Mouse (Mus musculus) embryonic facial prominence, embryonic 11.5 days (tissue): Measurements from ENCODE around the gene Ep400. TPM values are rescaled to one million over a fixed set of nuclear protein-coding genes. Genes with fewer than 3 reads are reported as not detected.
A peak's percentile ranks its signal among the peaks of the same experiment; 100 is the strongest.

Source experiments
- ATAC-seq: fragments of 200-750 bp; cut with Nextera tagmentation; replicated peaks from 2 replicates; pipeline ENCODE4 v1.8.0; 2017; ENCODE audit warnings: low read depth; ENCODE audit not compliant: insufficient number of reproducible peaks, low FRiP score, low TSS enrichment
- DNase-seq: peaks from one replicate; pipeline ENCODE4 v3.0.0-alpha.2; 2015; ENCODE audit warnings: low spot score
- H3K27ac ChIP-seq: fragments of 300-500 bp; sonication (generic); replicated peaks from 2 replicates; pipeline ENCODE4 v1.5.1; 2014; ENCODE audit warnings: mild to moderate bottlenecking, low read depth, low read length, control low read depth
- H3K27me3 ChIP-seq: fragments of 300-500 bp; sonication (generic); 2 replicates; pipeline ENCODE4 v1.6.1; 2014; ENCODE audit warnings: mild to moderate bottlenecking, low read length, moderate library complexity, mixed read lengths; ENCODE audit not compliant: control insufficient read depth, insufficient read depth
- H3K36me3 ChIP-seq: fragments of 300-500 bp; sonication (generic); replicated peaks from 2 replicates; pipeline ENCODE4 v1.6.1; 2014; ENCODE audit warnings: low read depth, mild to moderate bottlenecking, low read length, moderate library complexity, mixed read lengths; ENCODE audit not compliant: control insufficient read depth, insufficient read depth
- H3K4me1 ChIP-seq: fragments of 300-500 bp; sonication (generic); 2 replicates; pipeline ENCODE4 v1.6.1; 2014; ENCODE audit warnings: low read length, mixed read lengths; ENCODE audit not compliant: control insufficient read depth, insufficient read depth
- H3K4me2 ChIP-seq: fragments of 300-500 bp; sonication (generic); 2 replicates; pipeline ENCODE4 v1.6.1; 2014; ENCODE audit warnings: low read depth, mild to moderate bottlenecking, control low read depth, low read length, moderate library complexity
- H3K4me3 ChIP-seq: fragments of 300-500 bp; sonication (generic); 2 replicates; pipeline ENCODE4 v1.5.1; 2014; ENCODE audit warnings: low read depth, low read length, control low read depth
- H3K9ac ChIP-seq: fragments of 300-500 bp; sonication (generic); replicated peaks from 2 replicates; pipeline ENCODE4 v1.6.1; 2014; ENCODE audit warnings: mild to moderate bottlenecking, control low read depth, low read length
- H3K9me3 ChIP-seq: fragments of 300-500 bp; sonication (generic); replicated peaks from 2 replicates; pipeline ENCODE4 v1.6.1; 2016; ENCODE audit warnings: mild to moderate bottlenecking, low read length, inconsistent platforms, mixed read lengths; ENCODE audit not compliant: control insufficient read depth
- WGBS: fragments of 180-500 bp; shearing (Covaris S2); extraction: QIAGEN DNeasy Blood & Tissue Kit; methylation state at CpG from one replicate; pipeline ENCODE4 v1.1.7; 2014; 5-methylcytosine and 5-hydroxymethylcytosine counted together
- polyA plus RNA-seq: library from polyadenylated mRNA; unstranded; fragments of >200 nt; fragmentation: Nextera tagmentation; extraction: Ambion mirVana; gene quantifications from 2 replicates; pipeline ENCODE4 v1.2.1, GENCODE M21; 2014

Gene Ep400
- polyA plus RNA-seq, 1 experiment from 2014 or later, result 31.5 TPM

GRCm38 (mm10) chr5:110652719-110653648, 117.5 kb downstream of the Ep400 start, which contains the start of the genes Noc4l and Ddx51:
Gene Noc4l (minus strand): TSS chr5:110653417.
Gene Ddx51 (plus strand): TSS chr5:110653451.
- DNase-seq, result peak; percentile 98
- ATAC-seq, result peak; percentile 73
- H3K4me1 ChIP-seq, result no peaks in the 10 kb centered on the region; the same call in 1 of the 2 replicates
- peak within 1 kb of the TSS; percentile 88 for H3K4me2 ChIP-seq
- H3K27ac ChIP-seq, result no peak within 1 kb of the TSS
- no peaks in the 10 kb centered on the region for H3K27me3 ChIP-seq
- WGBS, result under 1% methylated on average over 87 of the region's 91 CpGs
- no peaks in the 10 kb centered on the region for H3K9me3 ChIP-seq
- peaks cover 12% of the 10 kb centered on the region for H3K36me3 ChIP-seq
- peak within 1 kb of the TSS; percentile 87 for H3K9ac ChIP-seq
- peak within 1 kb of the TSS; percentile 90 for H3K4me3 ChIP-seq

- Histone ChIP-seq H3K4me2 (no peak overlapping the region), H3K4me3 (no peak overlapping the region), H3K27me3 (no peaks in the 10 kb centered on the region), H3K9me3 (no peaks in the 10 kb centered on the region), H3K36me3 (no peaks in the 10 kb centered on the region; the same call in none of the 2 replicates), H3K4me1 (no peaks in the 10 kb centered on the region), H3K27ac (no peak overlapping the region), H3K9ac (no peak overlapping the region)
- DNase-seq (no peak), ATAC-seq (no peak)
Measured at GRCm38 (mm10) chr5:110646377-110646776, 124.1 kb downstream of the Ep400 start.

DNA sequence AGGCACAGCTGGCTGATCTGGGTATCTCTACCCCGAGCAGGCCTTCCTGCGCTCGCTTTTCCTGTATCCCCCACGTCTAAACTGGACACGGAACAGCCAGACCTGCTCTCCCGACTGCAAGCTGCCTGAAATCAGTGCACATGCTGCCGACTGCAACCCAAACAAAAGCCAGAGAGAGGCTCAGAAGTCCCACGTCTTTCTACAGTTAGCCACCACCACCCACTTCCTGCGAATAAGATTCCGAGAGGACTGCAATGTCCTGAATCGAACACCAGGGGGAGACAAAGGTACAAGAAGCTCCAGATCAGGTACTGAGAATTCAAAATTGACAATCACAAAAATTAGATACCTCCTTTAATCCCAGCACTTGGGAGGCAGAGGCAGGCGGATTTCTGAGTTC, 131.1 kb downstream of the Ep400 start:
- Histone ChIP-seq H3K4me1 (no peaks in the 10 kb centered on the region), H3K9ac (peak overlapping the region; percentile 39), H3K36me3 (no peaks in the 10 kb centered on the region), H3K4me2 (no peak overlapping the region; the same call in 1 of the 2 replicates), H3K9me3 (no peaks in the 10 kb centered on the region), H3K4me3 (no peak overlapping the region), H3K27ac (no peak overlapping the region), H3K27me3 (no peaks in the 10 kb centered on the region)
- WGBS, result 23% methylated on average over 12 of the region's 12 CpGs
- DNase-seq (peak; percentile 84), ATAC-seq (no peak)

DNA sequence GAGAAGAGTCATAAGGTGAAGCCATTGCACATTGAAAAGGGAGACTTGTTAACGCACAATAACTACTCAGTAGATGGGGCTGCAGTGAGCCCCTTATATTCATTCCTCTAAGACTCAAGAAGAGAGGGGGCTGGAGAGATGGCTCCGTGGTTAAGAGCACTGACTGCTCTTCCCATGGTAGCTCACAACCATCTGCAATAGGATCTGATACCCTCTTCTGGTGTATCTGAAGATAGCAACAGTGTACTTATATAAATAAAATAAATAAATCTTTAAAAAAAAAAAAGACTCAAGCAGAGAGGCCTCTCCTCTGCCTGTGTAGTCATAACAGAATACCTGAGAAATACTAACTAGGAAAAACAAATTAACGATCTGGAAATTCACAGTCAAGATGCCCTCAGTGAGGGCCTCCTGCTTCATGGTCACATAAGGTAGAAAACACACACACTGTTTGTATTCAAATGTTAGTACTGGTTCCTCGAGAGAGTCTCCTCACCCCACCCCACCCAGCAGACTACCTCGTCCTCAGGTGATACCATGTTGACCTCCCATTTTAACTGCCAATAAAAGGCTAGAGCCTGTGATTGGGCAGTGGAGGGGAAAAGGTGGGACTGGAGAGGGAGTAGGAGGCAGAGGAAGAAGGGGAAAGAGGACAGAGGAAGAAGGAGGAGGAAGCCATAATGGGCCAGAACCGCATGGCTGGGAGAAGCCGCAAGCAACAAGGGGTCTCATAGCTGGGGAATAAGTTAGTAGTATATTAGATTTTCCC, 132.0 kb downstream of the Ep400 start:
- DNase-seq (no peak), ATAC-seq (no peak)
- no peak overlapping the region for H3K9ac ChIP-seq
- no peak overlapping the region for H3K27ac ChIP-seq
- 83% methylated on average over 7 of the region's 7 CpGs for WGBS
- no peaks in the 10 kb centered on the region for H3K27me3 ChIP-seq
- no peak overlapping the region for H3K4me2 ChIP-seq
- H3K4me1 ChIP-seq, result no peaks in the 10 kb centered on the region
- no peak overlapping the region for H3K4me3 ChIP-seq
- H3K9me3 ChIP-seq, result no peaks in the 10 kb centered on the region
- H3K36me3 ChIP-seq, result no peaks in the 10 kb centered on the region

DNA sequence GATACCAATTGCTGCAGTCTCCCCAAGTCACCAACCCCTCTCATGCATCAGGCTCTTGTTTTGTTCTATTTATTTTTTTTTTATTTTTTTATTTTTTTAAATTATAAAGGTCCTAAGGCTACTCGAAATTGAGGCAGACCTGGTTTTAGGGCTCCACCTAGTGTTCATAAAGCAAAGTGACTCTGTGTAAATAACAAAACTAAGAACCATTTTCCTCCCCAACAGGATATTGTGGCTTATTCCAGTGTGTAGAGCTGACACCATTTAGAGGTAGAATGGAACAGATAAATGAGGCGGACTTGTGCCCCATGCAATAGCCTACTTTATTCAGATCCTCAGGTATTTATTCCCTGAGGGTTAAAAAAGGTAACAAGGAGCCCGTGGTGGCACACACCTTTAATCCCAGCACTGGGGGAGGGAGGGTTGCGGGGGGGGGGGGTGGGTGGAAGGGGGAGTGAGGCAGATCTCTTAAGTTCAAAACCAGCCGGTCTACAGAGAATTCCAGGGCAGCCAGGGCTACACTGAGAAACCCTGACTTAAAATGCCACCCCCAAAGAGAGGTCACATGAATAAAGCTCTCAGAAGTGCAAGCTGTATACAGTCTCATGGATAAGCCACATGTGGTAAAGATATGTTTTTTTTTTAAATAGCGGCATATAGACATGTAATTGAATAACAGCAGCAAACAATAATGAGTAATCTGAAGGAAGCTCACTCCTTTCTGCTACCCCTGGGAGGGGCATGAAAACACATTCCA, 134.4 kb downstream of the Ep400 start:
- WGBS, result 41% methylated on average over 6 of the region's 6 CpGs

DNA sequence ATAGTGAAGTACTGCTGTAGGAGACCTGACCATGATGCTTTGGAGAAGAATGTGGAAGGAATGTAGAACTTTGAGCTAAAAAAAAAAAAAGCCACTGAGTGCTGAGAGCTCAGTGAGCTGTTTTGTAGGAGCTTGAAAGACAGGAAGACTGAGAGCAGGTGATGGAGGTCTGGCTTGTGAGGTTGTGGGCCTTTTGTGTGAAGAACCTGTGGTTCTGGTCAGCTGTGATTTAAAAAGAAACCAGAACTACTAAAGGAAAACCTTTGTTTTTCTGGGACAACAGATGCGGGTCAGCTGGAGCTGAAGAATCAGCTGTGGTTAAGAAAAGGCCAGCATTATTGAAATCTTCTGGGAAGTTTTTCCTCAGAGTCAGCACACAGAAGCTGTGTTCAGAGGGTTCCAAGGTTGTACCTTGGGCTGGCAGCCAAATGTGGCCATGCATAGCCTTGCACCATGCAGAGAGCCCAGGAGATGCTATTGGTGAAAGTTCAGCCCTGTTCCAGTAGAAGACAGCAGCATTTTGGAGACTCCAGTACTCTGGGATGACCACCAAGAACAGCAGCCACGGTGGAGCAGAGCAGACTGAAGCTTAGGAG, 140.9 kb downstream of the Ep400 start:
- ATAC-seq, result no peak
- Histone ChIP-seq H3K4me3 (no peak overlapping the region), H3K4me1 (no peaks in the 10 kb centered on the region), H3K9me3 (no peaks in the 10 kb centered on the region), H3K27me3 (no peaks in the 10 kb centered on the region), H3K4me2 (no peak overlapping the region), H3K27ac (no peak overlapping the region), H3K36me3 (no peaks in the 10 kb centered on the region), H3K9ac (no peak overlapping the region)
- WGBS, result 82% methylated on average over 2 of the region's 2 CpGs
- DNase-seq, result no peak

More for the DNA sequence above, 134.4 kb downstream of the Ep400 start:
- H3K4me1 ChIP-seq, result no peaks in the 10 kb centered on the region
- no peaks in the 10 kb centered on the region for H3K27me3 ChIP-seq
- no peak overlapping the region for H3K4me3 ChIP-seq
- no peak overlapping the region for H3K9ac ChIP-seq
- H3K9me3 ChIP-seq, result no peaks in the 10 kb centered on the region
- H3K4me2 ChIP-seq, result no peak overlapping the region
- peak; percentile 65 for DNase-seq
- no peak for ATAC-seq
- H3K27ac ChIP-seq, result no peak overlapping the region
- no peaks in the 10 kb centered on the region for H3K36me3 ChIP-seq

DNA sequence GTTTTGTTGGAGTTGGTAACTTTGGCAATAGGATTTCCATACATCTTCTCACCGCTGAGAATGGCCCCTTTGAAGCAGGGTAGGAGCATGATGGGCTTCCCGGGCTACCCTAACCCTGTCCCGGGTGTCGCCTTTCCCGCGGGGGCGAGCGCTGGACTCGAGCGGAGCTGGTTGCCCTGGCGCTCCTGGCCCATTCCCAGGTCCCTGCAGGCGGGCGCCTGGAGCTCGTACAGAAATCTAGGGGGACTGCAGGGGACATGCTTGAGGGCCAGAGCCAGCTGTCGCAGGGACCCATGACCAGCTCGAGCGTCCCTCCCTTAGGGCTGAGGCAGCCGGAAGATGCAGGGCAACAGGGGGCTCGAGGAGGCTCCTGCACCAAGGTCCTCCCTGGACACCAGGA, 142.4 kb downstream of the Ep400 start:
- Histone ChIP-seq H3K4me2 (no peak overlapping the region), H3K4me1 (no peaks in the 10 kb centered on the region), H3K9ac (0 out of 2 replicates have a peak overlapping the region, but pooled peaks have one; percentile 6), H3K4me3 (no peak overlapping the region), H3K27me3 (no peaks in the 10 kb centered on the region), H3K36me3 (no peaks in the 10 kb centered on the region), H3K9me3 (no peaks in the 10 kb centered on the region), H3K27ac (no peak overlapping the region)
- DNase-seq (no peak), ATAC-seq (no peak)
- WGBS, result 26% methylated on average over 19 of the region's 19 CpGs
